Mouse (Mus musculus) adrenal gland, postnatal 14 days (tissue): ENCODE measurements around the gene Fbxo46. TPM values are rescaled to one million over a fixed set of nuclear protein-coding genes. Genes with fewer than 3 reads are reported as not detected.

Experiments used
- DNase-seq: peaks from one replicate; pipeline ENCODE4 v3.0.0; 2021; ENCODE audit warnings: mixed read lengths
- long read RNA-seq, 2 experiments: library from polyadenylated mRNA; stranded (forward); transcript quantifications; one replicate each; pipeline ENCODE4 v2.0.0; 2021
- total RNA-seq: library from RNA; stranded (reverse); gene quantifications from 2 replicates; pipeline ENCODE4 v1.2.3, GENCODE M21; 2021

Gene Fbxo46
- 11.2 and 11.9 TPM in 2 replicates for total RNA-seq
- long read RNA-seq, experiment 1, full-length matches to known transcripts = 13 of 14 reads
- long read RNA-seq, experiment 1, partial matches to known transcripts = 0 of 14 reads
- long read RNA-seq, experiment 1, other reads (novel, unspliced or antisense) = 1 of 14 reads
- long read RNA-seq, experiment 2, full-length matches to known transcripts = 11 of 12 reads
- long read RNA-seq, experiment 2, partial matches to known transcripts = 1 of 12 reads
- long read RNA-seq, experiment 2, other reads (novel, unspliced or antisense) = 0 of 12 reads

DNA sequence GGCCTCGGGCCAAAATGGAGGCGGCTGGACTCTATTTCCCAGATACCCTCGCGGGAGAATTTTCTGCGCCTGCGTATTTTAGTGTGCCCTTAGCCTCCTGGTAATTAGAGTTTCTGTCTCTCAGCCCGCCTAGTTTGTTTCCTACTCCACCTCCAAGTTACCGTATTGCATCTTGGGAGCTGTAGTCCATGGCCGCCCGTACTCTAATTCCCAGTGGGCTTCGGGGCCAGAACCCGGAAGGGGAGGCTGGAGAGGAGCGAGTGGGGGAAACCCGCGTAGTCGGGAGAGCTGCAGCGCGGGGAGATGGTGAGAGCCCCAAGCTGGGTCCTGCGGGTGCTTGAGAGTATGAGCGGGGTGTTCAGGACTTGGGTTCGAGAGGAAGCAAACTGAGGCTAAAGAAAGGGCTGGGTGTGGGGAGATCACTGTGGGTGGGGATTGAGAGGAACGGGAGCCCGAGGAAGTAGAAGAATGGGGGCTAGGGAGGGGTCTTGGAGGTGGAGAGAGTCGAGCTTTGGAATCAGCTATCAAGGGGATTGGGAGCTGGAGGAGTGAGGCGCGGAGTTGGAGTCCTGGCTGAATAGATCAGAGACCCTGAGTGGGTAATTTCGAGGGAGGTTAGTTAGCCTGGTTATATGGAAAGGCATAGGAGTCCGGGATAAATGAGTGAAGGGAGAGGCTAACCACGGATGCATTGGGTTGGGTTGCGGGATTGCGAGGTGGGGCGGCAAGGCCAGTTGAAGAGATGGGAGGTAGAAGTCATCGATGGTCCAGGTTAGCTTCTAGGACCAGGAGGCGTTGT, at the start of gene Fbxo46:
TSS of gene Fbxo46 (plus strand) at position 229 of the 799 bp plus-strand sequence.
- DNase-seq = peak; percentile 96

- DNase-seq = peak; percentile 5
Observed at GRCm38 (mm10) chr7:19071024-19071423, 48.6 kb upstream of the Fbxo46 start.

DNA sequence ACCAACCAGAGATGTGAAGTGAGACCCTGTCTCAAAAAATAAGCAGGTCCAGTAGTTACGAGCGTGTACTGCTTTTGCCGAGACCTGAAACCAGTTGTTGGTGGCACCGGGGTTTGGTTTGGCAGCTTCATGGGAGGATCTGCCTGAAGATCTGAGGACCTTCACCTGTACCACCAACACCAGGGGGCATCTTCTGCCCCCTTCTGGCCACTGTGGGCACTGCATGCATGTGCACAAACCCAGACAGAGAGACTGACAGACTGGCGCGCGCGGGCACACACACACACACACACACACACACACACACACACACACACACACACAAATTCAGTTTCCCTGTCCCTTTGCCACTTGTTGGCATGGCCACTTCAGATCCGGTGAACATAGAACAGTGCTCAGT, 46.2 kb upstream of the Fbxo46 start:
- DNase-seq = peak; percentile 71

GRCm38 (mm10) chr7:19074494-19074893, 45.2 kb upstream of the Fbxo46 start:
- peak; percentile 1 for DNase-seq

- no peak for DNase-seq
Observed at GRCm38 (mm10) chr7:19075231-19075630, 44.4 kb upstream of the Fbxo46 start.

DNA sequence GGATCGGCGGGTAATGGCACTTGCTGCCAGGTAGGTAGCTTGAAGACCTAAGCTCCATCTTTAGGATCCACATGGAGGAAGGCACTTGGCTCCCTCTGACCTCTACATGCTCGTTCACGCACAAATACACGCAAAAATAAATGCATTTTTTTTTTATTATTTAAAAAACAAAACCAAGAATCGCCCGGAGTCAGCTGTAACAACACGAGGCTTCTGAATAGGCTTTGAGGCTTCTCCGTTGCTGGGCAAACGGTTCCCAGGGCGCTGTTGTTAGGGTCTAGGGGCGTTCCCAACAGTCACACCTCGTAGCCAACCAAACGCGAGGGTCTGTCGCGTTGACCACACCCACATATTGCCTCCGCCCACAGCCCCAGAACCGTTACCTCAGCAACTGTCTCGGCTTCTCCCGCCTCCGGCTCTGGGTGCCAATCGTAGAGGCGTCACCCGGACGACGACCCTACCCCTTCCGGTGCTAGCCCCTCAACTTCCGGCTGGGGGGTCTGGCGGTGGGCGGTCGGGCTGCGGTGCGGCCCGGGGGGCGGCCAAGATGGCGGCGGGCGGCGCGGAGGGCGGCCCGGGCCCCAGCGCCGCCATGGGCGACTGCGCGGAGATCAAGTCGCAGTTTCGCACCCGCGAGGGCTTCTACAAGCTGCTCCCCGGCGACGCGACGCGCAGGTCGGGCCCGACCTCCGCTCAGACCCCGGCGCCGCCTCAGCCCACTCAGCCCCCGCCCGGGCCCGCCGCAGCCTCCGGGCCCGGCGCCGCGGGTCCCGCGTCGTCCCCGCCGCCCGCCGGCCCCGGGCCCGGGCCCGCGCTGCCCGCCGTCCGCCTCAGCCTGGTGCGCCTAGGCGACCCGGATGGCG, 43.7 kb upstream of the Fbxo46 start, which contains the start of gene Dmwd:
TSS of gene Dmwd (plus strand) at position 505 of the 863 bp plus-strand sequence.
- peak; percentile 98 for DNase-seq

GRCm38 (mm10) chr7:19076586-19076991, 43.1 kb upstream of the Fbxo46 start:
- peak; percentile 52 for DNase-seq

GRCm38 (mm10) chr7:19077761-19078160, 41.9 kb upstream of the Fbxo46 start:
- DNase-seq = peak; percentile 46

DNA sequence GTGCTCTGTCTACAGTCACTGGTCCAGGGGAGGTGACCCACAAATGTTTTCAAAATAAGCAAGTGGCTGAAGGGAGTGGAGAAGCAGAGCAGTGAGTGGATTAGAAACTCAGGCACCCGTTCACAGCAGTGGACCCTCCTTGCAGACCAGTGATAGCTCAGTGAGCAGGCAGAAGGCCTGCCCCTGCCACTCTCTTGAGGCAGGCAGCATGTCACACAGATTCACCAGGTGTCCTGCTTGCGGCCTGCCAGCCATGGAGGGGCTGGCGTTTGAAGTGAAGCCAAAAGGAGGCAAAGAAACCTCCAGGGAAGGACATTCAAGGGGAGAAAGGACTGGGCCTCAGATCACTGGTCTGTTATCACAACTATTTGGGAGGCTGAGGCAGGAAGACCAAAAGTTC, 40.9 kb upstream of the Fbxo46 start:
- no peak for DNase-seq

DNA sequence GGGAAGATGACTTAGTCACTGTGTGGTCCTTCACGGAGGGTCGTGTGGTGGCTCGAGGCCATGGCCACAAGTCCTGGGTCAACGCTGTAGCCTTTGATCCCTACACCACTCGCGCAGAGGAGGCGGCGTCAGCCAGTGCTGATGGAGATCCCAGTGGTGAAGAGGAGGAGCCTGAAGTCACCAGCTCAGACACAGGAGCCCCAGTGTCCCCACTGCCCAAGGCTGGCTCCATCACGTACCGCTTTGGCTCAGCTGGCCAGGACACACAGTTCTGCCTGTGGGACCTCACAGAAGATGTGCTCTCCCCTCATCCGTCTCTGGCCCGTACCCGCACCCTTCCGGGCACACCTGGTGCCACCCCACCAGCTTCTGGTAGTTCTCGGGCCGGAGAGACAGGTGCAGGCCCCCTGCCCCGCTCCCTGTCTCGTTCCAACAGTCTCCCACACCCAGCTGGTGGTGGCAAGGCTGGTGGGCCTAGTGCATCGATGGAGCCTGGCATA, 39.2 kb upstream of the Fbxo46 start:
- peak; percentile 11 for DNase-seq

DNA sequence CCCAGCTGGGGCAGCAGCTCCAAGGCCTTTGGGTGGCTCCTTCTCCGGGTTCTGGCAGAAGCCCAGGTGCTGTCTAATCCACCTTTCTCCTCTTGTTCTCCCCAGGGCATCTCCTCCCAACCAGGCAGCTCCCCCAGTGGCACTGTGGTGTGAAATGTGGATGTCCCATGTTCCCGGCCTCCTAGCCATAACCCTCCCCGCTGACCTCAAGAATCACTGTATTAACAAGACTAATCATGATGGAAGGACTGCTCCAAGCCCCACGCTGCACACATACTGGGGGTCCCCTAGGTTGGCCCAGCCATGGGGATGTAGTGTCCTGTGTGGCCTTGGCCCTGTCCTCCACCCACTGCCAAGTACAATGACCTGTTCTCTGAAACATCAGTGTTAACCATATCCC, 37.5 kb upstream of the Fbxo46 start:
- DNase-seq = no peak

DNA sequence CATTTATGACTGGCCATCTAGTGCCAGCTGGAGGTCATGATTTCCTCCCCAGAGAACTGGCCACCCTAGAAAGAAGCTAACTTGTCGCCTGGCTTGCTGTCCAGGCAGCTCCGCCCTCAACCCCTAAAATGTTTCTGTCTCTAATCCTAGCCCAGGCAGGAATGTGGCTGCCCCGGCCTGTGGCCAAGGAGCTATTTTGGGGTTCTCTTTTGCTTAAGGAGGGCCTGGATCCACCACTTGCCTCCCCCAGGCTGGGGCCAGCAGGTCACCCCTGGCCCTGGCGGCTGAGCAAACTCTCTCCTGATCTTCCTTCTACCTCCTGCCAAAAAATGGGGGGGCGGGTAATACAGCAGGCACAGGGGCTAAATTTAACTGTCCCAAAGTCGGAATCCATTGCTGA, 36.6 kb upstream of the Fbxo46 start:
- no peak for DNase-seq

GRCm38 (mm10) chr7:19083701-19084100, 36.0 kb upstream of the Fbxo46 start, which contains the start of gene Dmpk:
Gene Dmpk (plus strand): TSS chr7:19083849.
- DNase-seq = peak; percentile 66

DNA sequence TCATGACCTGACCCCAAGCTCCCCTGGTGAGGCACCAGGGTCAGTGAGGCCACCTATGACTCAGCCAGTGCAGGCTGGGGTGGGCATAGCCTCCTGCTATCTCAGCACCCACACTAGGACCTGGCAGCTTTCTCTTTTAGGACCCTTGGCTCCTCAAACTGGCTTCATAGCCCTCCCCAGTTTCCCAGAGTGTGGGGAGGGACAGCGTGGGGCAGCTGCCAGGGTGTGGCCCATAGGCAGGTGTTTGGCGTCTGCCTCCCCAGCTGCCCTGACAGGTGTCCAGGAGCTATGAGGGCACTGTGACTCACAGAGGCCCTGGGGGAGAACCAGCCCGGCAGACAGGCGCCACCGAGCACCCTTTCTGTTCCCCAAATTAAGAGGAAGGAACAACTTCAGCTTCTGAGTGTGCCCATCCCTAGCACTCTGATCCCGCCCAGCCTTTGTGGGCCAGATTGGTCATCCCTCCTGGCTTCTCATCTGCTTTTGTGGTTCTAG, 35.3 kb upstream of the Fbxo46 start:
- peak; percentile 52 for DNase-seq

GRCm38 (mm10) chr7:19084921-19085473, 34.7 kb upstream of the Fbxo46 start:
- peak; percentile 29 for DNase-seq

DNA sequence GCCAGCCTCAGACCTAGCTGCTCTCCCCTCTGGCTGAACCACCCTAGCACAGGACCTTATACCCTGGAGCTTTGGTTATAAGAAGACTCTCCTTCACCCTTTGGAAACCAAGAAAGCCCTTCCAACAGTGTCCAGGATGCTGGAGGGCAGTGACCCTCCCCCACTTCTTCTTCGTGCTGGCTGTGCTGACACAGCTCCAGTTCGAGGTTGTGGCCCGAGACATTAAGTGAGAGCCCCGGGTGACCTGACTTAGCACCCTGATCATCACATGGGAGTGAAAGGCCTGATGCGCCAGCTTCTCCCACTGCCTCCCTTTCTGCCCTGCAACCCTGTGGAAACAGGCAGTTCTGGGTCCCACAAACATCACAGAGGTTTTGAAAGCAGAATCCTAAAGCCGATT, 34.2 kb upstream of the Fbxo46 start:
- DNase-seq = peak; percentile 40

DNA sequence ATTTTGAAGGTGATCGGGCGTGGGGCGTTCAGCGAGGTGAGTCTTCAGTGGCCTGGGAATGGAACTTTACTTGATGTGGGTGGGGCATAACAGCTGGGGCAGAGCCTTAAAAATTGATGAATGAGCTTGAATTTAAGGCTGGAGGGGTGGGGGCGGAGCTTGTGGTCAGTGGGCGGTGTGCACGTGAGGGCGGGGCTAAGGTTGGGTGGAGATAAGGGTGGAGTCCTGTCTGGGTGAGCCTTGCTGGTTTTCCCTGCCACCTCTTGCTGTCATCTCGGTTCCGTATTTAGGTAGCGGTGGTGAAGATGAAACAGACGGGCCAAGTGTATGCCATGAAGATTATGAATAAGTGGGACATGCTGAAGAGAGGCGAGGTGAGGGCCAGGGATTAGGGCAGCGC, 33.6 kb upstream of the Fbxo46 start:
- DNase-seq = peak; percentile 88

DNA sequence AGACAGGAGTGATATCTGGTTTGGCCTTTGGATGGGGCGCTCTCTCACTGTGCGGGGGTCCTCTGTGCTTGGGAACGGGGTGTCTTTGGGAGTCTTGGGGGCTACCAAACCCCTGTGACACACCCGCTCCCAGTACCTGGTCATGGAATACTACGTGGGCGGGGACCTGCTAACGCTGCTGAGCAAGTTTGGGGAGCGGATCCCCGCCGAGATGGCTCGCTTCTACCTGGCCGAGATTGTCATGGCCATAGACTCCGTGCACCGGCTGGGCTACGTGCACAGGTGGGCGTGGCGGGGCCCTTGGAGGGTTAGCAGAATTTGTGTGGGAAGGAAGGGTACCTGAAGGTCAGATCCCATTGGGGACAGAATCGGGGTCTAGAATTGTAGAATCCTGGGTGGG, 32.9 kb upstream of the Fbxo46 start:
- DNase-seq = no peak

DNA sequence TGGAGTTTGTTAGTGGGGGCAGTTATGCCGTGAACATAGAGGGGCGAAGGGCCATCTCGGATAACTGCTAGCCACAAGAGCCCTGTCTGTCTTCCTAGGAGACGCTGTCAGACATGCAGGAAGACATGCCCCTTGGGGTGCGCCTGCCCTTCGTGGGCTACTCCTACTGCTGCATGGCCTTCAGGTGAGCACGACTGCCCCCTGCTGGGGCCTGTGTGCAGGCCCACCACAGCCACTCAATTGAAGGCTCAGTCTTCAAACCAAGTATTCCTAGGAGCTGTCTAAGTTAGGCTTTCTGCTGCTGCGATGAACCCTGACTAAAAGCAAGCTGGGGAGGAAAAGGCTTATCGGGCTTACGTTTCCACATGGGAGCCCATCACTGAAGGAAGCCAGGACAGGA, 30.8 kb upstream of the Fbxo46 start:
- DNase-seq = peak; percentile 83

DNA sequence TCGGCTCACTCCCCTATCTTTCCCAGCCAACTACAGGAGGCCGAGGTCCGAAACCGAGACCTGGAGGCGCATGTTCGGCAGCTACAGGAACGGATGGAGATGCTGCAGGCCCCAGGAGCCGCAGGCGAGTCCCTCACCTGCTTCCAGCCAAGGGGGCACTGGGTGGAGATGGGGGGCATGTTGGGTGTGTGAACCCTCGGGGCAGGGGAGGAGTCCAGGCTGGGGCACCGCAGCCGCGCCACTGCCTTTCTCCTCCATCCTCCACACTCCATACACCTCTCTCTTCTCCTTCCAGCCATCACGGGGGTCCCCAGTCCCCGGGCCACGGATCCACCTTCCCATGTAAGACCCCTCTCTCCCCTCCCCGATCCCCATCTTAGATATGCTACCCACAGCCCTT, 27.7 kb upstream of the Fbxo46 start:
- no peak for DNase-seq

DNA sequence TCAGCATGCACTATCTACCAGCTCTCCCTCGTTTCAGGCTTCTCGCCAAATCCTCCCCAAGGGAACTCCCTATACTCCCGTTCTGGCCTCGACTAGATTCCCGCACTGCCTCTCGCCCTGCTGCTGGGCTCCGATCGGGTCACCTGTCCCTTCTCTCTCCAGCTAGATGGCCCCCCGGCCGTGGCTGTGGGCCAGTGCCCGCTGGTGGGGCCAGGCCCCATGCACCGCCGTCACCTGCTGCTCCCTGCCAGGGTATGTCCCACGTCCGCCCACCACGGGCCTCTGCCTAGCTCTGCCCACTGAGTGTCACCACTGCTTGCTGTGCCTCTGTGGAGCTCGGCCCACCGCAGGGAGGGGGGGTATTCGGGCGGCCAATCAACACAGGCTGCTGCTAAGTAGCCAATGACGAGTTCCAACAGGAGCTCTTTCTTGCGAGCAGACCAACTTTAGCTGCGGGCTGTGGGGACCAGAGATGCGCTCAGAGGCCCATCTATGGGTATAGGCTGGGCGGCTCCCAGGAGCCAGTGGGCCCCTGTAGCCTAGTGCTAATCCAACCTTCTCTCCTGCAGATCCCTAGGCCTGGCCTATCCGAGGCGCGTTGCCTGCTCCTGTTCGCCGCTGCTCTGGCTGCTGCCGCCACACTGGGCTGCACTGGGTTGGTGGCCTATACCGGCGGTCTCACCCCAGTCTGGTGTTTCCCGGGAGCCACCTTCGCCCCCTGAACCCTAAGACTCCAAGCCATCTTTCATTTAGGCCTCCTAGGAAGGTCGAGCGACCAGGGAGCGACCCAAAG, 27.1 kb upstream of the Fbxo46 start:
- DNase-seq = peak; percentile 76
